Mouse (Mus musculus) forebrain, embryonic 12.5 days (tissue): ENCODE results near the gene Smok2a. TPM values are rescaled to one million over a fixed set of nuclear protein-coding genes. Genes with fewer than 3 reads are reported as not detected.
"Not testable (repeated sequence)": the region's sequence is repeated elsewhere in the genome, so short reads cannot be mapped to it uniquely, and the experiment has no call there.

Experiments
- ATAC-seq: fragments of 200-750 bp; cut with Nextera tagmentation; 2 replicates; pipeline ENCODE4 v1.8.0; 2017; ENCODE audit warnings: moderate TSS enrichment; ENCODE audit not compliant: low FRiP score
- H3K27ac ChIP-seq: fragments of 300-500 bp; sonication (generic); 2 replicates; pipeline ENCODE4 v1.5.1; 2016; ENCODE audit warnings: mild to moderate bottlenecking
- H3K27me3 ChIP-seq: fragments of 300-500 bp; sonication (generic); 2 replicates; pipeline ENCODE4 v1.6.1; 2016; ENCODE audit warnings: mild to moderate bottlenecking
- H3K36me3 ChIP-seq: fragments of 300-500 bp; sonication (generic); replicated peaks from 2 replicates; pipeline ENCODE4 v1.6.1; 2016; ENCODE audit warnings: mild to moderate bottlenecking
- H3K4me1 ChIP-seq: fragments of 300-500 bp; sonication (generic); 2 replicates; pipeline ENCODE4 v1.6.1; 2016
- H3K4me2 ChIP-seq: fragments of 300-500 bp; sonication (generic); 2 replicates; pipeline ENCODE4 v1.6.1; 2016; ENCODE audit warnings: mild to moderate bottlenecking, moderate library complexity
- H3K4me3 ChIP-seq: fragments of 300-500 bp; sonication (generic); replicated peaks from 2 replicates; pipeline ENCODE4 v1.5.1; 2016; ENCODE audit warnings: mild to moderate bottlenecking
- H3K9ac ChIP-seq: fragments of 300-500 bp; sonication (generic); 2 replicates; pipeline ENCODE4 v1.6.1; 2016; ENCODE audit warnings: mild to moderate bottlenecking
- H3K9me3 ChIP-seq: fragments of 300-500 bp; sonication (generic); 2 replicates; pipeline ENCODE4 v1.6.1; 2016
- WGBS: fragments of 180-500 bp; shearing (Covaris S2); methylation state at CpG from one replicate; pipeline ENCODE4 v1.1.7; 2016; 5-methylcytosine and 5-hydroxymethylcytosine counted together
- polyA plus RNA-seq: library from polyadenylated mRNA; unstranded; fragments of >200 nt; fragmentation: Nextera tagmentation; extraction: Ambion mirVana; gene quantifications from 2 replicates; pipeline ENCODE4 v1.2.1, GENCODE M21; 2016

Gene Smok2a
- polyA plus RNA-seq, 1 experiment from 2014 or later = not detected

GRCm38 (mm10) chr17:13196486-13196885 lies 24.5 kb upstream of the Smok2a start:
- 69% methylated on average over 4 of the region's 4 CpGs for WGBS
- H3K9ac ChIP-seq = not testable (repeated sequence)
- H3K9me3 ChIP-seq = peaks cover 56% of the 10 kb centered on the region

DNA sequence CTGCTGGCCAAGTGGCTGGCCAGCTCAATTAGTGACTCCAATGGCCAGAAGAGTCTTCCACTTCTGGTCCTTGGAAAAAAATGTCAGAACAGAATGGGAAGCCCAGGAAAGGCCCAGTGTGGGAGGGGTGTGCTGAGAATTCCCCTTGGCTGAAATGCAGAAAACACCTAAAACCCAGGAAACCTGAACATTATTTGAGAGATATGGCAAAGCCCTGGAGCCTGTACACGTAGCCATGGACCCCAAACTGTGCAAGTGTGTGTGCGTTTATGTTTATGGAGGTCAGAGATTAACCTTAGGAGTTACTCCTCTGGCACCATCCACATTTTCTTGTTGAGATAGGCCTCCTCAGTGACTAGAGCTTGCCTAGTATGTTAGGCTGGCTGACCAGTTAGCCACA lies 22.2 kb upstream of the Smok2a start:
- 94% methylated on average over 2 of the region's 2 CpGs for WGBS
- peaks cover 48% of the 10 kb centered on the region for H3K9me3 ChIP-seq

More at GRCm38 (mm10) chr17:13196486-13196885, 24.5 kb upstream of the Smok2a start:
- not testable (repeated sequence) for H3K4me2 ChIP-seq, H3K4me1 ChIP-seq, H3K27me3 ChIP-seq, H3K36me3 ChIP-seq, H3K27ac ChIP-seq, ATAC-seq, H3K4me3 ChIP-seq

GRCm38 (mm10) chr17:13199880-13200409 lies 21.0 kb upstream of the Smok2a start:
- ATAC-seq = peak; percentile 68
- not testable (repeated sequence) for H3K27me3 ChIP-seq, H3K4me1 ChIP-seq, H3K36me3 ChIP-seq, H3K27ac ChIP-seq, H3K4me3 ChIP-seq, H3K4me2 ChIP-seq, H3K9ac ChIP-seq
- H3K9me3 ChIP-seq = peaks cover 45% of the 10 kb centered on the region
- 75% methylated on average over 8 of the region's 9 CpGs for WGBS

More for the DNA sequence above, 22.2 kb upstream of the Smok2a start:
- H3K9ac ChIP-seq, ATAC-seq, H3K4me3 ChIP-seq, H3K27ac ChIP-seq, H3K27me3 ChIP-seq, H3K36me3 ChIP-seq, H3K4me2 ChIP-seq, H3K4me1 ChIP-seq: not testable (repeated sequence)

GRCm38 (mm10) chr17:13201551-13201950 lies 19.4 kb upstream of the Smok2a start:
- not testable (repeated sequence) for H3K4me1 ChIP-seq, ATAC-seq, H3K4me3 ChIP-seq, H3K27ac ChIP-seq, H3K36me3 ChIP-seq, H3K4me2 ChIP-seq, H3K27me3 ChIP-seq, H3K9ac ChIP-seq
- WGBS = 86% methylated on average over 4 of the region's 4 CpGs
- H3K9me3 ChIP-seq = peaks cover 42% of the 10 kb centered on the region

DNA sequence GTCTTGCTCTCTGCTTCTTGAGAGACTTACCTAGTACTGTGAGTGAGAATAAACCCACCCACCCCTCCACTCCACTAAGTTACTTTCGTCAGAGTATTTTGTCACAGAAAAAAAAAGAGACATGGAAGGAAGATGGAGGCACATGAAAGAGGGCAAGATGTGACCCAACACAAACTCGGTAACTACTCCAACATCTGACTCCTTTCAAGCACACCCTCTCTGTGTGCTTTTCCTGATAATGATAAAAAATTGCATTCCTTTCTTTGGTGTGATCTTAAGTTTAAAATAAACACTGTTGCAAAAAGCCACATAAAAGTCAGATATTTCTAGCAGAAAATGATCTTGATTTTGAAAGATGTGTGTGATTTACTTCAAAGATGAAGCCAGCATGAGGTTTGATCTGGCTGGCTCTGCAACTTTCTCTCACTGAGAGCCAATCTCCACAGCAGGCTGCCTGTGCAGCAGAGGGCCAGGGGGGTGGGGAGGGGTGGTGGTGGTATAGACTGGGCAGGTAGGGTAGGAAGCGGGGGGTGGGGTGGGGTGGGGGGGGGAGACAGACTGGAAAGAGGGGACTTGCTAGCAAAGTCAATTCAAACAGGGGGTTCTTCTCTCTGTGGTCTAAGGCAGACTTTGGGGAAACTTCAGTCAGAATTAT lies 18.4 kb upstream of the Smok2a start:
- ATAC-seq, H3K27ac ChIP-seq, H3K27me3 ChIP-seq, H3K9ac ChIP-seq, H3K4me1 ChIP-seq, H3K4me2 ChIP-seq, H3K36me3 ChIP-seq, H3K4me3 ChIP-seq: not testable (repeated sequence)
- 86% methylated on average over 2 of the region's 3 CpGs for WGBS
- H3K9me3 ChIP-seq = peaks cover 52% of the 10 kb centered on the region

GRCm38 (mm10) chr17:13205247-13205646 lies 15.7 kb upstream of the Smok2a start:
- not testable (repeated sequence) for H3K36me3 ChIP-seq, H3K4me2 ChIP-seq, H3K27me3 ChIP-seq, H3K9ac ChIP-seq, ATAC-seq, H3K4me1 ChIP-seq, H3K4me3 ChIP-seq, H3K27ac ChIP-seq
- peaks cover 56% of the 10 kb centered on the region for H3K9me3 ChIP-seq
- WGBS = 81% methylated on average over 1 of the region's 1 CpGs

GRCm38 (mm10) chr17:13206491-13206890 lies 14.5 kb upstream of the Smok2a start:
- WGBS = 95% methylated on average over 2 of the region's 2 CpGs

DNA sequence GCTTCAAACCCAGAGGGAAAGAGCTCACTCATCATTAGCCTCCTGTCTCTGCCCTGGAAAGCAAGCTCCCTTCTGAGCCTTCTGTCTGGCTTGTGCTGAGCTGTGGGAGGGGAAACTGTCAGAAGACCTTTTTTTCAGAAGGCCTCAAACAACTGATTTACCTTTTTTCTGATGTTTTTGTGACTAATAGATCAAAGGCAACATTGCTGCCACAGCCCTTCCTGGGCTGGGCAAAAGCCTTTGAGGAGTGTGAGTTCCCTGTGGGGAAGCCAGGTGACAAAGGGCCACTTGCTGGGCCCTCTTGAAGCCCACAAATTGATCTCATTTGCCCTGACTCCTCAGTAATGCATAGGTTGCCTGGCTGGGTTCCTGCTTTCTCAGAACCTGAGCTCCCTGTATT lies 12.5 kb upstream of the Smok2a start:
- H3K9ac ChIP-seq, H3K4me2 ChIP-seq, H3K27ac ChIP-seq, H3K4me3 ChIP-seq, H3K36me3 ChIP-seq, ATAC-seq, H3K27me3 ChIP-seq, H3K4me1 ChIP-seq: not testable (repeated sequence)
- peaks cover 67% of the 10 kb centered on the region for H3K9me3 ChIP-seq

More at GRCm38 (mm10) chr17:13206491-13206890, 14.5 kb upstream of the Smok2a start:
- peaks cover 55% of the 10 kb centered on the region for H3K9me3 ChIP-seq
- no peak overlapping the region for H3K4me2 ChIP-seq
- no peak overlapping the region for H3K27ac ChIP-seq
- no peaks in the 10 kb centered on the region for H3K4me1 ChIP-seq
- no peak overlapping the region for H3K9ac ChIP-seq
- H3K27me3 ChIP-seq = no peaks in the 10 kb centered on the region
- peak; percentile 42; the same call in 1 of the 2 replicates for ATAC-seq
- no peak overlapping the region for H3K4me3 ChIP-seq
- no peaks in the 10 kb centered on the region for H3K36me3 ChIP-seq

DNA sequence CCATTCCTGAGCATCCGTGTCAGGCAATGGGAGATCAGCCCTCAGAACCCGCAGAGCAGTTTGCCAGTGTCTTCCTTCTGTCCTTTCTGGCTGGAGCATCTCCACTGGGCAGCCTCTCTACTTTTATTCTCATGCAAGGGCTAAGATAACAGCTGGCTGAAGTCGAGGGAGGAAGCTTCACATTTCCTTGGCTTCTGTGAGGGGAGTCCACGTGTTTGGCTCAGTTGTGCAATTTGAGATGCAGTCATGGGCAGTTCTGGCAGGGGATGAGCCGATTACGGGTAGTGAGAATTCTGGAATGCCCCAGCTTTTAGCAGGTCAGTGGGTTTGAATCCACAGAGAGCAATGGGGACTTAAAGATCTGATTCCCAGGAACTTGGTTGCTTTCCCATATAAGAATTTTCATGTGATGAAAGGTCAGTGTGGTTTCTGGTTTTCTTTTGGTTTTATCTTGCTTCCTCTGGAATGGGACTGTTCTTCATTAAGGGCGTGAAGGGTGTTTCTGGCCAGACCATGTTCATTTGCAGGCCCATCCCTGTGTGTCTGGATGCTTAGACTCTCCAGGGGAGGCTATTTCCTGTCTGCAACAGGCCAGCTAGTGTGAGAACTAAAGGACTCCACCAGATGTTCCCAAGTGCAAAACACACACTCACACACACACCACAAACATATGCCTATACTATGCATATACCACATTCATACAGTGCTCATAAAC lies 8.7 kb upstream of the Smok2a start:
- ATAC-seq = no peak
- 70% methylated on average over 7 of the region's 7 CpGs for WGBS
- H3K4me3 ChIP-seq = no peak overlapping the region
- H3K27me3 ChIP-seq = no peaks in the 10 kb centered on the region
- peaks cover 86% of the 10 kb centered on the region for H3K9me3 ChIP-seq
- H3K27ac ChIP-seq = no peak overlapping the region
- H3K36me3 ChIP-seq = no peaks in the 10 kb centered on the region
- H3K9ac ChIP-seq = no peak overlapping the region
- H3K4me2 ChIP-seq = no peak overlapping the region
- no peaks in the 10 kb centered on the region for H3K4me1 ChIP-seq

DNA sequence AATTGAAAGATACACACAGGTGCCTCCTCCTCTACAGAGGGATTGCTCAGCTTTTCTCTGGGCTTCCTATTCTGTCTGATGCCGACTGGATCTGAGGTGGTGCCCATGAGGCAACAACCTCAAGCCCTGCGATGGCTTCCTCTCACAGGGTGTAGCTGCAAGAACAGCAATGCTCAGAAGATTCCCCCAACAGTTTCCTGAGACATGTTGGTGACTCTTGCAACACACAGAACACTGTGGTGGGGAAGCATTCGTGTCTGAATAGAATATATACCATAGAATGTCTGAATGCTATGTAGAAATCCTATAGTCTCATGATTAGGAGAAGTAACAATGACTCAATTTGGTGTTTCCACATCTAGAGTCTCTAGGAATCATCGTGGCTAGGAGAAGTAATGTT lies 6.8 kb upstream of the Smok2a start:
- no peak overlapping the region for H3K27ac ChIP-seq

DNA sequence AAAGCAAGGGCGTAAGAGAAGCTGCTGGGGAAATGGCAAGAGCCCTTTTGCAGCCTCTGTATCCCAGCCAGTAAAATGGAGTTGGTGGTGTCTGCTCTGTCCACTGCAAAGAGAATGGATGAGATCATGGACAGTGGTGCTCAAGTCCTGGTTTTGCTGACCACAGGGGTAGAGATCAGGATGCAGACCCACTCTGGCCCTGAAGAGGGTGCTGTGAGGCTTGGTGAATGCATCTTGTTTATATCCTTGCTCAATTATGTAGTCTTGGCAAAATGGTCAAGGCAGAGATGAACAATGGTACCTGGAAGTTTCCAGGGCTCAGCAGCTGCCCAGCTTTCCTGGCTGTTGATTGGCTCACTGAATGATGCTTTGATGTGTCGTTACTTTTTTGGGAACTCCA lies 5.4 kb upstream of the Smok2a start:
- WGBS = 88% methylated on average over 2 of the region's 2 CpGs
- no peak overlapping the region for H3K27ac ChIP-seq
- H3K36me3 ChIP-seq = no peaks in the 10 kb centered on the region
- no peaks in the 10 kb centered on the region for H3K27me3 ChIP-seq
- no peak overlapping the region for H3K4me2 ChIP-seq
- H3K4me3 ChIP-seq = no peak overlapping the region
- H3K4me1 ChIP-seq = no peaks in the 10 kb centered on the region
- no peak for ATAC-seq
- no peak overlapping the region for H3K9ac ChIP-seq
- peaks cover 99% of the 10 kb centered on the region for H3K9me3 ChIP-seq

More for the DNA sequence above, 6.8 kb upstream of the Smok2a start:
- no peak overlapping the region for H3K4me3 ChIP-seq
- H3K4me2 ChIP-seq = no peak overlapping the region
- H3K9ac ChIP-seq = no peak overlapping the region
- WGBS = 62% methylated on average over 4 of the region's 4 CpGs
- H3K36me3 ChIP-seq = no peaks in the 10 kb centered on the region
- no peaks in the 10 kb centered on the region for H3K4me1 ChIP-seq
- no peak for ATAC-seq
- peaks cover 94% of the 10 kb centered on the region for H3K9me3 ChIP-seq
- H3K27me3 ChIP-seq = no peaks in the 10 kb centered on the region

GRCm38 (mm10) chr17:13221921-13222320 lies 933 bp downstream of the Smok2a start:
- WGBS = 84% methylated on average over 2 of the region's 2 CpGs
- H3K27ac ChIP-seq, H3K36me3 ChIP-seq, H3K4me1 ChIP-seq, H3K27me3 ChIP-seq, ATAC-seq, H3K9ac ChIP-seq, H3K4me3 ChIP-seq, H3K4me2 ChIP-seq: not testable (repeated sequence)
- peaks cover 91% of the 10 kb centered on the region for H3K9me3 ChIP-seq

- H3K4me1 ChIP-seq, ATAC-seq, H3K4me2 ChIP-seq, H3K36me3 ChIP-seq, H3K27me3 ChIP-seq, H3K9ac ChIP-seq, H3K27ac ChIP-seq, H3K4me3 ChIP-seq: not testable (repeated sequence)
- H3K9me3 ChIP-seq = peaks cover 89% of the 10 kb centered on the region
- 79% methylated on average over 2 of the region's 2 CpGs for WGBS
Observed at GRCm38 (mm10) chr17:13229957-13230356, 9.0 kb downstream of the Smok2a start, which contains the start of gene Smok2b. Smok2b (plus strand) TSS chr17:13230257.
